Mouse (Mus musculus): ENCODE data around the gene Ptpro. TPM values are rescaled to one million over a fixed set of nuclear protein-coding genes. Genes with fewer than 3 reads are reported as not detected.

Ptpro gene
- total RNA-seq, 2 experiments from 2014 or later = 28.1 to 32.6 TPM

DNA sequence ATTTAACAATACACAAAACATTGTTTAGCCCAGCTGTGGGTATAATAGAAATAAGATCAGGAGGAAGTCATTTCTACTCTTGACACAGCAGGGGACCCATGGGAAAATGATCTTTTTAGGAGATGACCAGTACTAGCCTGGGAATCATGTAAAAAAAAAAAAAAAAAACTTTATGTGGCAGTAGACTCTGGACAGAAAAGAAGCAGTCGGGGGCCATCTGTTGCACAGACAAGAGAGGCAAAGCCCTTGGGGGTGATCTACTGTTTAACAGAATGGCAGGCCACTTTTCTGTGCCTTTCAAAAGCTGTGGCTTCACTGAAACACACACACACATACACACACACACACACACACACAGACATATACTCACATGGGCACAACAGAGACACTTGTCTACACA, 242.7 kb downstream of the Ptpro start:
- DNase-seq (ENCODE audit: low spot score in 2 of 2) = no peak

DNA sequence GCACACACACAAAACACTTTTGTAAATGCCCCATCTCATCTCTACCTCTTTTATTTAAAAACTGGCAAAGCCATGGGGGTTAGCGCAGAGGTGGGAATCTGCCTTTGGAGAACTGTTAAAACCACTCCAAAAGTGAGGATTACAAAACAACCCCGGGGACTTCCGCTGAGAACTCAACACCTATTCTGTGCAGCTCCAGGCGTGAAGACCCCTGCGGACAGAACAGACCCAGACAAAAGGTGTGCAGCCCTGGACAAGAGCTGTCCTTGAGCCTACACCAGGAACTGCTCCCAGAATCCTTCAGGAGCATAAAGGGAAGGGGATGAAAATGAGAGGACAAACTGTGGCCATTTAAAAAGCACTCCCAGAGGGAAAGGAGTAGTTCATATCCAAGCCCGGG, 243.1 kb downstream of the Ptpro start:
- no peak for DNase-seq (ENCODE audit: low spot score in 2 of 2)

DNA sequence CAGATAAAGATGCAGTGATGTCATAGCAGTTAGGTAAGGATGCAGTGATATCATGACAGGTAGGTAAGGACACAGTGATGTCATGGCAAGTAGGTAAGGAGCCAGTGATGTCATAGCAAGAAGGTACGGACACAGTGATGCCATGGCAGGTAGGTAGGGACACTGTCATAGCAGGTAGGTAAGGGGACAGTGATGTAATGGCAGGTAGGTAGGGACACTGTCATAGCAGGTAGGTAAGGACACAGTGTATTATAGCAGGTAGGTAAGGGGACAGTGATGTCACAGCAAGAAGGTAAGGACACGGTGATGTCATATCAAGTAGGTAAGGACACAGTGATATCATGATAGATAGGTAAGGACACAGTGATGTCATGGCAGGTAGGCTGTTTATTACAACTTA, 244.4 kb downstream of the Ptpro start:
- no peak for DNase-seq (ENCODE audit: low spot score in 2 of 2)

DNA sequence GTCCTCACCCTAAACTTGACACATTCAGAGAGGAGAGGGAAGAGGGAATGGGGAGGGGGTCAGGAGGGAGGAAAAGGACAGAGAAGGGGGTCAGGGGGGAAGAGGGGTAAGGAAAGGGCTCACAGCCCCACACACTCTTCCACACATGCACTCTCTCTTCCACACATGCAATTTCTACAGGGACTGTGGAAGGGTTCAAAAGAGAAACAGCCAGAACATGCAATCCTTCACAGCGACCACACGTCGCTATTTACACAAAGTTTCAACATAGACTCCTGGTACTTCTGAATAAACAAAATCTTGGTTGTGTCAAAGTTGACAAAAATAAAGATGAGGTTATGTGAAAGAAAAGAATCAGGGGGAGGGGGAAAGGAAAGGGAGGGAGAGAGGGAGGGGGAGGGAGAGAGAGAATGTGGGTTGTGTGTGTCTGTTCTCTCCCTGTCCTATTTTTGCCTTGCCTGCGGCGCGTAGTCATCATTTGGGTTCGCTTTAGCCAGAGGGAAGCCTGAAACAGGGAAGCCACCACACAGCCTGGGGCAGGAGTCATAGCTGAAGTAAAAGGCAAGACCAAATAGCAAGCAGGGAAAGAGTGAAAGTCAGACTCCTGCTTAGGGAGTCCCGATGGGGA, 245.2 kb downstream of the Ptpro start:
- no peak for DNase-seq (ENCODE audit: low spot score in 2 of 2)

DNA sequence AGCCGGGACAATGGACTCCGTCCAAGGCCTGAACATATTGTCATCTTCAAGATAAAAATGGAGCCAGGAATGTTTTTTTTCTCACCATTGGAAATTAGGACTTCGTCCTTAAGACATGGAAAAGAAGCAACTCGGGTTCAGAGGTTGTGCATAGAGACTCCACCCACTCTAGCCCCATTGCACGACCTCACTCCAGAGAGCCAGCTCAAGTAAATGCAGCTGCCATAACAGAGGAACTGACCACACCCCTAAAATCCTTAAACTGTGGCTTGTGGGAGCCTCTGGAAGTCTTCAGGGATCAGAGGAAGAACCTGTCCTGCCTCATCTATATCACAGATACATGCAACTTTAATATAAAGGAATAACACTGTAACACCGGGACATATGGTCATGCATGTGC, 246.7 kb downstream of the Ptpro start:
- no peak for DNase-seq (ENCODE audit: low spot score in 2 of 2)

DNA sequence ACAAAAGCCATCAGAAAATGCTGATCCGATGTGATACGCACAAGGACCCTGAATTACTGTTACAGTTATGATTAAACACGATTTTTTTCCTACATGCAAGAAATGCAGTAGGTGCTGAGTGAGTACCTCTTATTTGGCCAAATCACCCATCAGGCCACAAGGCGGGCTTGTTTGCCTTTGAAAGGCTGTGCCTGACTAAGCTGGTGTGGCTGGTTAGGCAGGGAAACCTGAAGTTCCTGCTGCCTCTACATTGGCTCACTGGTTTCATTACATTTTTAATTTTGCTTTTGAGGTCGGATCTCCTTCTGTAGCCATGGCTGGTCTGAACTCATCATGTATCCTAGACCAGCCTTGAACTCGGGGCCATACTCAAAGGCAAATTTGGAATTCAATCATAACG, 250.9 kb downstream of the Ptpro start:
- no peak for DNase-seq (ENCODE audit: low spot score in 2 of 2)

DNA sequence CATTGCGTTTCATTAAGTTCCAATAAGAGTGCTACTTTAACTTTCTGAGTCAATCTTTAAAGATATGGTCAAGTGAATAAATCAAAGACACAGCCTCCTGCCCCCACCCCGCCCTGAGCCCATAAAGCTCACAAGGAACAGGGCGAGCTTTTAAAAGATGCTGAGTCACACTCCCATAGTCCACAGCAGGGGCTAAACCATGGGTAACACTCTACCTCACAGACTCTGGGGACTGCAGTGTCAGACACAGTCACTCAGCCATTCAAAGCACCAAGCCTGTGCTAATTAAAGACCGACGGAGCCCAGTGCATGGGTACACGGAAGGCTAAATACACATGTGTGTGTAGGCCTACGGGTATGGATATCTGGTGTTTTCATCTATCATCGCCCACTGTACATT, 251.3 kb downstream of the Ptpro start:
- DNase-seq (ENCODE audit: low spot score in 2 of 2) = no peak

DNA sequence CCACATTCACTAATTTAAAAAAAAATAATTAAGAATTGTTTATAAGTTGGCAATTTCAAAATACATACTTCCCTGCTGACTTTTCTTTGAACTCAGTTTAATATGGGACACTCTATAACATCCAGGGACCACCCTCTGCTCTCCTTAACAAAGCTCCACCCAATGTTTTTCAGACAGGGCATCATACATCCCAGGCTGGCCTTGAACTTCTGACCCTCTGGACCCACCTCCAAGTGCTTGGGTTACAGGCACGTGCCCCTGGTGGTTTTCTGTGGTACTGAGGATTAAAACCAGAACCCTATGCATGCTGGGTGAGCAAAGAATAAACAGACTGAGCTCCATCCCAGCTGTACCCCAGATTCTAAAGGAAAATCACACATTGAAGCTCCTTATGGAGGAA, 251.9 kb downstream of the Ptpro start:
- no peak for DNase-seq (ENCODE audit: low spot score in 2 of 2)

DNA sequence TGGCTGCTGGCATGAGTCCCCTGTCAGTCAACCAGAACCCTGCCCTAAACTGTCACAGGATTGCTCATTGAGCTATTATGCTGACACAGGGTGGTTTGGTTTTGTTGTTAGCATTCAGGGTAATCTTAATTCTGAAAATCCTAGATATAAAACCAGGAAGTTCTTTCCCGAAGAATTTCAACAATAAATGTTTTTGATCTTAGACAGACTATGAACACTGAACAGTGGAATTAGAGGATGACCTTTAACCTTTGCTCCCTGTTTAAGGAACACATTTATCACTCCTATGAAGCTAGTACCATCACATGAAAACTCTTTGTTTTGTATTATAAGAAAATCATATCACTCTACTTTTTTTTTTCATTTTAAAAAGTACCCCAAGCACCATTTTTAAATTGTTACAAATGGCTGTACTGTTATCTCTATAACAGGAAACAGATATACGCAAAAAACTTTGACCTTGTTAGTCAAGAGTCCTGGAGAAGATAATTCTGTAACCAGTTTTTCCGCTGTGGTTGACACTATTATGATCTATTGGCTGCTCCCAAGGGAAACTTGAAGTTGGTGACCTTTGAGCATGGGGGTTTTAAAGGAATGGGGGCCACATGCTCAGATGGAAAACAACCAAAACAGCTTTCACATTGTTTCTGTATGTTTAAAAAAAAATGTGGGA, 253.6 kb downstream of the Ptpro start:
- no peak for DNase-seq (ENCODE audit: low spot score in 2 of 2)

DNA sequence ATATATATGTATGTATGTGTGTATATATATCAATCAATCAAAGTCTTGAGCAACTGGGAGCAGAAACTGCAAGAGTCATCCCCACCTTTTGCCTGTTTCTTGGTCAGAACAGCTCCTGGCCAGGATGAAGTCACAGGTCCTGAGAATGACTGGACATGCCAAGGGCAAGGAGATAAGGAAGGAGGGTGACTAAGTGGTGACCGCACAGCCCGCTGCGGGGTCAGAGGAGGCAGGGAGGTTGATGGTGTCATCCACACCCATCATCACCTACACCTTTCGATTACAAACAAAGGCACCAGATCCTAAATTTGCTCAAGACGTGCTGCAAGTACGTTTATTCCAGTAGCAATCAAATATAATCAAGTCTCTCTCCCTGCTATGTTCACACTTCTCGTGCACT, 254.4 kb downstream of the Ptpro start:
- no peak for DNase-seq (ENCODE audit: low spot score in 2 of 2)

DNA sequence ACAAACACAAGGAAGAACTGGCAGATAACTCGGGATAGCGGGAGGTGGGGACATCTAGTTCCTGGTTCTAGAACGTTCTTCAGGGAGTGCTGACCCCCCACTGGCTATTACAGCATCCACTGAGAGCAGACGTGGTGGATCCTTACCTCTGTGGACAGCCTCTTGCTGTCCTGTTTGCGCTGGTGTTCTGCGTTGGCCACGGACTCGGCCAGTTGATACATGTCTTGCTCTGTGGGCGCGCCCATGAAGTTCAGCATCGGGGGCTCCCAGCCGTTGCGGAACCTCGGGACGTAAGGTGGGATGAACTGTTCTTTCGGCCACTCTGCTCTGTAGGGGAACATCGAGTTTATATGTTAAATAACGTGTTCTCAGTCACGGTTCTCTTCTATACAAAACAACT, 256.8 kb downstream of the Ptpro start:
- DNase-seq (ENCODE audit: low spot score in 2 of 2) = no peak

DNA sequence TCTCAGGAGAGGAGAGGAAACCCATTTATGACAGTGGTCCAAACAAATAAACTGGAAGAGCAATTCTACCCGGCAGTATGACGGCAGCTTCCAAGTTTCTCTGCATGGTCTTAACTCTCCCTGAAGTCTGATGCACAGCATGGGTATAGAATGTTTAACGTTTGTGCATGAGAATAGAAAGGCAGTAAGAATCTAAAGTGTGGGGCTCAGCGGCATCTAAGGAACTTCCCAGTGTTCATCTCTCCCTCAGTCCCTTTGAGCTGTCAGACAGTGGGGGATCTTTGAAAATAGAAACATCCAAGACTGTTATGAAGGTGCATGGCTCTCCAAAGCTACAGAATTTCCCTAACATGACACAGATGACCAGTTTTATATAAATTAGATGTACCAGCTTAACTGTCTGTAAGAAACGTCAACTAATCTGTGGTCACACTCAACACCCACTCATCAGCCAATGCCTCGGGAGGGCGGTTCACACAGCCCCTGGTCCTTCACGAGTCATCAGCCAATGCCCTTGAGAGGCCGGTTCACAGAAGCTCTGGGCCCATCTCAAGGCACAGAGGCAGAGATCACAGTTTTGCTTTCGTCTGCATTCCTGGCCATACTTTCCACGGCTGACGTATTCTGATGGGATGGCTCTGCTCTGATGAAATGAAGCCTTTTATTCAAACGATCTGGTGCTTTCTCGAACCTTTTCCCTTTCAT, 257.4 kb downstream of the Ptpro start:
- DNase-seq (ENCODE audit: low spot score in 2 of 2) = no peak

DNA sequence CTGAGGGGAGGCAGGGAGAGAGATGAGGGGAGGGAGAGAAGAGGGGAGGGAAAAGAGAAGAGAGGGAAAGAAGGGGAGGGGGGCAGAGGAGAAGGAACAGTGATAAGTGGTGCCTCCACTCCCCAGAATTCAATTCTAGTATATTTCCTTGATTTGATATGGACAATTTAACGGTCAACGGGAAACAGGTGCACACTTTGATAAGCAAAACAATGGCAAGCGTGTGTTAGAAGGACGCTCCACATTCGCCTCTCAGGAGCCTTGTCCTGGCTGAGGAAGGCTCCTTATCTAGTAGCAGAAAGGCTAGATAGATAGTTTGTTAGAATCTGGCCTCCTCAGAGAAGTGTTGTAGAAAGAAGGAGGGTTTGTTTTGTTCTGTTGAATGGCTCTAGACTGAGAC, 260.6 kb downstream of the Ptpro start:
- no peak for DNase-seq (ENCODE audit: low spot score in 2 of 2)

Other genes starting within 250 kb of the Ptpro start
- gene Rerg, start 81.8 kb upstream of the Ptpro start, total RNA-seq (2021) = 10 to 100 TPM; 34.2 to 37.1 TPM

Data from layer of hippocampus, adult 18-20 months (tissue).